Mouse (Mus musculus) thymus, adult 2 months (tissue): ENCODE measurements around the gene Zdhhc14. TPM values are rescaled to one million over a fixed set of nuclear protein-coding genes. Genes with fewer than 3 reads are reported as not detected.

ENCODE experiments used
- DNase-seq: peaks from one replicate; pipeline ENCODE4 v3.0.0; 2021
- H3K27ac ChIP-seq: fragments of 200-500 bp; 2 replicates; pipeline ENCODE4 v1.5.1; 2012; ENCODE audit warnings: low read length, control low read depth; ENCODE audit not compliant: control insufficient read depth, insufficient read depth
- H3K27me3 ChIP-seq: fragments of 200-500 bp; 2 replicates; pipeline ENCODE4 v1.6.1; 2012; ENCODE audit warnings: mild to moderate bottlenecking, low read length, moderate library complexity, mixed read lengths; ENCODE audit not compliant: control insufficient read depth, insufficient read depth
- H3K36me3 ChIP-seq: fragments of 200-500 bp; 2 replicates; pipeline ENCODE4 v1.6.1; 2012; ENCODE audit warnings: mild to moderate bottlenecking, low read length, moderate library complexity; ENCODE audit not compliant: control insufficient read depth, insufficient read depth
- H3K4me1 ChIP-seq: fragments of 200-500 bp; replicated peaks from 2 replicates; pipeline ENCODE4 v1.6.1; 2012; ENCODE audit warnings: low read length; ENCODE audit not compliant: control insufficient read depth, insufficient read depth
- H3K4me3 ChIP-seq: fragments of 200-500 bp; 2 replicates; pipeline ENCODE4 v1.5.1; 2012; ENCODE audit warnings: mild to moderate bottlenecking, low read length, control low read depth, moderate library complexity; ENCODE audit not compliant: control insufficient read depth, insufficient read depth
- CTCF ChIP-seq: fragments of 200-500 bp; IDR thresholded peaks from 2 replicates; pipeline ENCODE4 v1.5.1; 2012; ENCODE audit warnings: mild to moderate bottlenecking, control low read depth, low read length, moderate library complexity, borderline replicate concordance; ENCODE audit not compliant: control insufficient read depth, poor library complexity, insufficient read depth; ENCODE audit errors: extremely low read depth
- POLR2A ChIP-seq: fragments of 200-500 bp; IDR thresholded peaks from 2 replicates; pipeline ENCODE4 v1.6.1; 2012; ENCODE audit warnings: mild to moderate bottlenecking, low read length, control low read depth, moderate library complexity; ENCODE audit not compliant: control insufficient read depth, poor library complexity, insufficient read depth; ENCODE audit errors: extremely low read depth
- WGBS: fragments of 180-500 bp; shearing (Covaris S2); methylation state at CpG from one replicate; pipeline ENCODE4 v1.1.7; 2018; 5-methylcytosine and 5-hydroxymethylcytosine counted together
- polyA plus RNA-seq: library from polyadenylated mRNA; depleted of rRNA; stranded (reverse); fragments of >200 nt; gene quantifications from 2 replicates; pipeline ENCODE4 v1.2.3, GENCODE M21; 2012

Gene Zdhhc14
- polyA plus RNA-seq, 1 experiment: 13.3 TPM

DNA sequence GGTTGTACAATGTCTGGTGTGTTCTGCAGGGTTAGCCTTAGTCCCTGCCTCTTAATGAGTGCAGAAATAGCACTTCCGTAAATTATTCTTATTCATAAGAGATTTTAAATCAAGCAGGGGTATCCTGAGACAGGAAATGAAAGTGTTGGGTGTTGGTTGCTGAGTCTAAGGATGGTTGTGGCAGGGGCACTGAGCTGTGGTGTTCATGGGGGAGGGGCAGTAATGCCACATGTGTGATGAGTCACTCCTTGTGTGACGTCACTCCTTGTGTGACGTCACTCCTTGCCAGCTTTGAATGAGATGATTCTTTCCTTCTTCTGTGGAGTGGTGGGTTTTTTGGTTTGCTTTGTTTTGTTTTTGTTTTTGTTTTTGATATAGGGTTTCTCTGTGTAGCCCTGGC is 134.0 kb downstream of the Zdhhc14 start:
- WGBS: 43% methylated on average over 3 of the region's 3 CpGs
- Histone ChIP-seq H3K4me1 (no peaks in the 10 kb centered on the region), H3K27me3 (no peaks in the 10 kb centered on the region), H3K36me3 (no peaks in the 10 kb centered on the region), H3K27ac (no peak overlapping the region), H3K4me3 (no peak overlapping the region)
- no peak for DNase-seq
- TF ChIP-seq POLR2A: no peak
- no peak for TF ChIP-seq CTCF

DNA sequence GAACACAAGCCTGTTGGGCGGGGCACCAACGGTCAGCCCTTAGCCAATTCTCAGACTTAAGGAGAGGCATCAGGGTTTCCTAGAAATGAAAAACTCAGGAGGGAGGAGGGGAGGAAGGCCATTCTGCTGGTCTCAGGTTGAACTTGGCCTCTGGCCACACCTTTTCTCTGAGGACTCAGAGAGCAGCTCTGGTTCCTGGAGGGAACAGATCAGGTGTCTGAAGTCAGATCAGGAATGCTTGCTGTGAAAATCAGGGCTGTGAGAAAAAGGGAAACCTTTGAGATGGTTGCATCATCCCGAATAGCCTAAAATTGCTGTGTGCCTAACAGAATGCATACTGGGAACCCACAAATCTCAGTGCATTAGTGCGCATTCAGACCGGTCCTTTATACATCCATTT is 135.3 kb downstream of the Zdhhc14 start:
- Histone ChIP-seq H3K36me3 (no peaks in the 10 kb centered on the region), H3K27ac (no peak overlapping the region), H3K4me1 (no peaks in the 10 kb centered on the region), H3K4me3 (no peak overlapping the region), H3K27me3 (no peaks in the 10 kb centered on the region)
- 90% methylated on average over 5 of the region's 5 CpGs for WGBS
- DNase-seq: no peak
- TF ChIP-seq POLR2A: no peak
- no peak for TF ChIP-seq CTCF

DNA sequence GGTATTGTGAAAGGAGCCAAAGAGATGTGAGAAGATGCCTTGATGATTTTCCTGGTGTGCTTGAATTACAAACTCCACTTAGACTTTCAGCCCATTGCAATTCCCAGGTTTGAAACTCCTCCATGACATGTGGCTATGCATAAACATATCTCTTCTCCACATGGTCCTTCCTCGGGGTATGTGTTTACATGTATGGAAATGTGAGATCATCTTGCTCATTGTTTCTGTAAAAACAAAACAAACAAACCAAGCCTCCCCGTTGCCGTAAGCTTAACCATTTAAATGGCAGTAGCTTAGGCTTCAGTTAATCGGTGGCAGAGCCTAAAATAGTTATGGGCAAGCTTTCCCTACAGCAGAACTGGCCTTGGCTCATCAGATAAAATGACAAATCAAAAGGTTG is 137.3 kb downstream of the Zdhhc14 start:
- Histone ChIP-seq H3K27me3 (no peaks in the 10 kb centered on the region), H3K36me3 (no peaks in the 10 kb centered on the region), H3K27ac (no peak overlapping the region), H3K4me1 (no peaks in the 10 kb centered on the region), H3K4me3 (no peak overlapping the region)
- 87% methylated on average over 4 of the region's 4 CpGs for WGBS
- TF ChIP-seq POLR2A (no peak), CTCF (no peak)
- no peak for DNase-seq

DNA sequence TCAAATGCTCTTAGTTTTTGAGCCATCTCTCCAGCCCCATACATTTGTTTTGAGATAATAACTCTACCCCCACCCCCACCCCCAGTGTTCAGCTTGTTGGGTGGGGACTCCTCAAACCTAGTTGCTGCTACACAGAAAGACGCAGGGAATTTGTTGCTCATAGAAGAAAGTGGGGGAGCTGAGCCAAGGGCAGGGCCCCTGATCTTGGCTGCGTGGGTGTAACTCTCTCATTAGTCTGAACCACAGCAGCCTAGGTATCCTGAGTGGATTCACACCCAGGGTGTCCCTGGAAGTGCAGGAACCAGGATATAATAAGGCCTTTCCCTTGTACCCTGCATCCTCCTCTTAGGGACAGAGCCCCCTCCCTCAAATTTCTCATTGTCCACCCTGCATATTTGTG is 142.9 kb downstream of the Zdhhc14 start:
- H3K27ac ChIP-seq: no peak overlapping the region
- H3K4me1 ChIP-seq: no peaks in the 10 kb centered on the region
- H3K36me3 ChIP-seq: no peaks in the 10 kb centered on the region
- 90% methylated on average over 2 of the region's 2 CpGs for WGBS
- TF ChIP-seq POLR2A (no peak), CTCF (no peak)
- H3K4me3 ChIP-seq: no peak overlapping the region
- no peaks in the 10 kb centered on the region for H3K27me3 ChIP-seq
- DNase-seq: no peak

DNA sequence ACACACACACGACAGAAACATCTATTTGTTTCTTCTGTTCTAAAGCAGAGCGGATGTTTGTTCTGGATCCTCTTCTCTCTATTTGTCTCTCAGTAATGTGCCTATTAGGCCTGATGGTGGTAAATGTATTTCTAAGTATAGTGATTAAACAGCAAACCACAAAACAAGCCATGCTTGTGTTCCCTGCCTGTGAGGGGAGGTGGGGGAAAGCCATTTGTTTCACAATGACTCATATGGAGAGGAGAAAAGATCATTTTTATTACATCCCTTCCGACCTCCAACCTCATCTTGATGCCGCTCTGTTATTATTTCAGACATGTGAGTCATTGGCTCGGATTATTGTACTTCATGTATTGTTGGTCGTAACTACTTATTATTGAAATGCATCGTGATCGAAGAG is 149.1 kb downstream of the Zdhhc14 start:
- 93% methylated on average over 8 of the region's 8 CpGs for WGBS
- Histone ChIP-seq H3K4me1 (no peaks in the 10 kb centered on the region), H3K27ac (no peak overlapping the region), H3K27me3 (no peaks in the 10 kb centered on the region), H3K4me3 (no peak overlapping the region), H3K36me3 (no peaks in the 10 kb centered on the region)
- no peak for DNase-seq
- no peak for TF ChIP-seq CTCF
- TF ChIP-seq POLR2A: no peak

DNA sequence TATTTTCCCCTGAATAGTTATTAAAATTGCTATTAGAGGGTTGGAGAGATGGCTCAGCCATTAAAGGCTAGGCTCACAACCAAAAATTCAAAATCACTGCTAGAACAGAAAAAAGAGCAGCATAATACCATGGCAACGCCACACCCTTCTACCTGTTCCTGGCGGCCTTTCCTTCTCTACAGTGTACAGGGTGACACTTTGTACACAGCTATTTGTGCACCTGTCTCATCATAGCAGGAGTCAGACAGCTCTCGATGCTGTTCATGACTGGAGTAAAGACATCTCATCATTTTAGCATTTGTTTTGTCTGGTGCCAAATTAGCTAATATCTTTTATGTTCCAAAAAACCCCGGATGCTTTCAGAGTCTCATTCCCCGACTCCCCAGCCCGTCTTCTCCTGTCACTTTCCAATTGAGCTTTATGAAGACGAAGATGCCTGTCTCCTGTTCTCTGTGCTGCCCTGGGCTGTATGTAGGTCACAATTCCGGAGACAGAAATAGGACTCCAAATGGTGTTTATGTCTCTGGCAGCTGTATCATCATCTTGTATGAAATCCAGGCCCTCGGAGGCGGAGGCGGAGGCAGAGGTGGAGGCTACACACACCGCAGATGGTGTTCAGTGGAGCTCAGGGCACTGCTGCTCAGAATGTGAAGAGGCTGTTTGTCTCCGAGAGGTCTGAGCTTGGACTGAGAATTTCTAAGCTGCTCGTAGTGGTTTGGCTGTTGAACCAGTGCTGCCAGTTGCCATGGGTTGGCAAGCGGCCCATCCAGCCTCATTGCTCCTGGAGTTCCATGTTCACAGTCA is 150.8 kb downstream of the Zdhhc14 start:
- no peaks in the 10 kb centered on the region for H3K4me1 ChIP-seq
- TF ChIP-seq CTCF (no peak), POLR2A (no peak)
- no peaks in the 10 kb centered on the region for H3K36me3 ChIP-seq
- H3K27me3 ChIP-seq: no peaks in the 10 kb centered on the region
- H3K27ac ChIP-seq: no peak overlapping the region
- WGBS: 96% methylated on average over 15 of the region's 15 CpGs
- no peak overlapping the region for H3K4me3 ChIP-seq
- DNase-seq: no peak
